Mouse (Mus musculus) heart, postnatal 14 days (tissue): Measurements from ENCODE around the gene Id3. TPM values are rescaled to one million over a fixed set of nuclear protein-coding genes. Genes with fewer than 3 reads are reported as not detected.

Experiments
- DNase-seq, 2 experiments: peaks; one replicate each; pipeline ENCODE4 v3.0.0; 2021 to 2022
- intact Hi-C: fragments of 180-260 bp; cut with DNase I; formaldehyde crosslinking; loops from one replicate; pipeline ENCODE4 v1.15.1; 2025
- total RNA-seq, 2 experiments: library from RNA; stranded (reverse); gene quantifications; 2 replicates each; pipeline ENCODE4 v1.2.3; 2021

The Id3 gene
- total RNA-seq, 2 experiments from 2014 or later = 85.4 to 93.7 TPM

DNA sequence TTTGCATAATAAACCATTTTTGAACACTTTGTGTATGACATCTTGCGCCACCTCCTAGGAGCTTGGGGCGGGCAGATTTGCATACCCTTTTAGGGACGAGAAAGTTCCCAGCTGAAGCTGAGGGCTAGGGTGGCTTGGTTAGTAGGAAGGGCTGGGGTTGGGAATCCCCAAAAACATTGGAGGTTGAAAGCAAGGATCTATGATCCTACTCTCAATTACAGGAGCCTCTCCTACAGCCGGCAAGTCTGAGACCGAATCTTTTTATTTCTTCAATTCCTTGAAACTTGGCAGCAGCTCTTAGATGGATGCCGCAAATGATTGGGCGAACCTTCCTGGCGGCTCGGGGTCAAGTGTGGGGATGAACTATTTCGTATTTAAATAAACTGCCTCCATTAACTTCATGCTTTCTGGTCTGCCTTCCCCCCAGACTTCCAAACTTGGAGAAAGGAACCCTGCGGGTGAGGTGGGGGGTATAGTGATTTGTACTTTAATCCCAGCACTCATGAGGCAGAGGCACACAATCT lies 2.1 kb downstream of the Id3 start:
- DNase-seq = no peak
- intact Hi-C loops = no loop called here

DNA sequence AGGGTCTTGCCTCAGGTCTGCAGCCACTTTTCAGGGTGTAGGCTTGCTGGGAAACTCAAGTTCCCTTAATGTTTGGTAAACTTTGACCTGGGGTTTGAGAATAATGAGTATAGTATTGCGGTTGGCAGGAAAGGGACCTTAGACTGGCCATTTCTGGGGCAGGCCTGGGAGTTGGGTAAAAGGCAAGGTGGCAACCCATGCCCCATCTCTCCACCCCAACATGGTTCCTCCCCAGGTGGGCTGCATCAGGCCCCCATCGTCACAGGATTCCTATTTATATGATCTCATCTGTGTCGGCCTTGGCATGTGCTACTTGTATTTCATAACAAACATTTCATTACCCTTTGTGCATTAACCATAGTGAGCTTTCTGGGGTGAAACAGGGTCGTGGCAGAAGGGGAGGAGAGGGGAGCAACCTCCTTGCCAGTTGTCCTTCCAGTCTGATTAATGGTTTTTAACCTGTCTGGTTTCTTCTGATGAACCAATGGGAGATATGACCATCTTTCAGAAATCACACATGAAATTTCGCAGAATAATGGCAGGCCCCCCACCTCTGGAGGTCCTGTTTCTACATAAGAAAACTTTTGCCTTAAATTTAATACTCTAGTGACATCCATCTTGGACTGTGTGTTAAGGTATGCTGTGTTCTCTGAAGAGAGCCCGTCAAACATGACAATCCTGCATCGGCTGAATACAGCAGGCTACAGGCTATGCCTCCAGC lies 2.9 kb downstream of the Id3 start:
- no peak for DNase-seq

DNA sequence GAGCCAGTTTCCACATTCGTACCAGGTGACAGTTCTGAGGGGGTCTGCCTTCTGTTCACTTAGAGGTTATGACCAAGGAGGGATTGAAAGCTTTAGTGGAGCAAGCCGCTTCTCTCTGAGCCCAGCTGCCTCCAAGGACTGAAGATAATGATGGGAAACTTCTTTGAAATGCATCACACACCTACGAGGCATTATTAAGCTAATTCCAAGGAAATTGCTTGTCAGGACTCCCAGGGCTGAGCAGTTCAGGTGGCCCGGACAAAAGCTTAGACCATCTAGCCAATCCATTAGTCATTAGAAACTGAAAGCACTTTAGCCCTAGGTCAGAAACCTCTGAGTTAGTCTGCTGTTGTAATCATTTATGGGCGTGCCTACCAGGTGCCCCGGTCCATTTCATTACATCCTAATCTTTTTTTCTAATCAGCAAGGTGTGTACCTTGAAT lies 3.4 kb downstream of the Id3 start:
- intact Hi-C loops = no loop called here
- no peak for DNase-seq

More for the DNA sequence above, 2.9 kb downstream of the Id3 start:
- intact Hi-C loops = no loop called here

DNA sequence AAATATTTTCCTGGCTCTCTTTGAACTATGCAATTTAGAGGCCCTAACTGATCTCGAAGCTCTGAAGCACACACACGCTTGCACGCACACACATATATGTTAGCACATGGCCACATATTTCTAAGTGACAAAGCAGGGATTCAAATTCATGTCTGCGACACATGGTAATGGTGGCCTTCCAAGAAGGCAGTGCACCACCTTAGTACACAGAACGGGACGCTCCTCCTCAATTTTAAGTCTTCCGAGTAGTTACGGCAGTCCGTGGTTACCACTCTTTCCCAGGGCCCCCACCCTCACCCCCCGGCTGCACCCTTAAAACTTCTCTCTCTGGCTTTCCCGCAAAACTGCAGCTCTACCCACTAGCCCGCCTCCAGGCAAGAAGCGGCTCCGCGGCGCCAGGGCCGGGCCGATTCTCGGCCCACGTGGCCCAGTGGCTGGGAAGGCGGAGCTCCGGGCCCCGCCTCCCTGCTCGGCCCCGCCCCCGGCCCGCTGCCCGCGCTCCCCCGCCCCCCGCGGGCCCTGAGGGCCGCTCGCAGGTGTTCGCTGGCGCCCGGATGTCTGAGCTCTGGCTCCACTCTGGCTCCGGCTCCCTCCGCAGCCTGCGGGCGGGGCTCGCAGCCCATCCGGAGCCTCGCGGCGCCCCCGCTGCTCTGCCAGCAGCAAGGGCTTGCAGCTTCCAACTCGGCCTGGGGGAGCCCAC lies 4.3 kb downstream of the Id3 start:
- intact Hi-C loops = no loop called here
- peak; percentile 89 to 92 for DNase-seq

DNA sequence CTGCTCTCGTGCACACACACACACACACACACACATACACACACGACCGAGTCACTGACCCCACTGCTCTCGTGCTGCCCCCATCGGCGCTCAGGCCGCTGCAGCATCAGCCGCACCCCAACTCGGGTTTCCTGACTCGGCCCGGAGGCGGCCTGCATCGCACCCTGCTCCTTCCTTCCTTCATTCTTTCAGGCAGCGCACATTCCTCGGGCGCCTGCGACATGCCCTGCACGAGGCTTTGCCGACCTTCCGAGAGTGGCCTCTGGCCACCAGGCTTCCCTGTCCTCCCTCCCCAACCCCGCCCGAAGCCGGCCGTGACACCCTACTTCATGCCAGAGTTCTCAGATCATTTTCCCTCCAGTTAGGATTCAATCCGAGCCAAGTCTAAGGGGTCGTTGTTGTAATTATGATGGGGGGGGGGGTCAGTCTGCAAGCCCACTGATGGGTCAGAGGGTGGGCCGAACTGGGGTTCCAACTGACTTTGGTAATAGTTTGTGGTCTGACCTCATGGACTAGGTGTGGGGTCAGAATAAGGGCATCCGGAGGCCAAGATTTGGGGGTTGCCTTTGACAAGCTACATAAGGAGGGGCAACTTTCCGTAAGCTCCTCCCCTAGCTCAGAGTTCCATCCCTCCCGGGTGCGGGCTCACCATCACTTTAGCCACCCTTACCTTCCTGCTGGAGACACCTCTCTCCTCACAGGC lies 5.2 kb downstream of the Id3 start:
- intact Hi-C loops = loop anchor here (1.0 kb wide), 1 partner anchor 78 kb away; no protein-coding TSS in a partner anchor
- DNase-seq = peak; percentile 70 to 74

DNA sequence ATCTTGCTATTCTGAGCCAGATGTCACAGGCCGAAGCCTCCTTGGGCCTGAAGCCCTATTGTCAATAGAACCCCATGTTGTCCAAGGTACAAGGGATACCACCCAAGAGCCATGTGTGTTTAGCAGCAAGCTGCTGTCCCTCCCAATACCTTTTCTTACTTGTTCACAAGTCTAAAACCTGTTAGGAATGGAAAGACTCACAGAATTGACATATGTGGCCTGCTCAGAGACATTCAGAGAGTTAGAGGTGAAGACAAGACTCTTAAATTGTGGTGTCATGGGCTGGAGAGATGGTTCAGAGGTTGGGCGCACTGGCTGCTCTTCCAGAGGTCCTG lies 5.7 kb downstream of the Id3 start:
- intact Hi-C loops = loop anchor here (1.0 kb wide), 1 partner anchor 79 kb away; no protein-coding TSS in a partner anchor
- DNase-seq = no peak

DNA sequence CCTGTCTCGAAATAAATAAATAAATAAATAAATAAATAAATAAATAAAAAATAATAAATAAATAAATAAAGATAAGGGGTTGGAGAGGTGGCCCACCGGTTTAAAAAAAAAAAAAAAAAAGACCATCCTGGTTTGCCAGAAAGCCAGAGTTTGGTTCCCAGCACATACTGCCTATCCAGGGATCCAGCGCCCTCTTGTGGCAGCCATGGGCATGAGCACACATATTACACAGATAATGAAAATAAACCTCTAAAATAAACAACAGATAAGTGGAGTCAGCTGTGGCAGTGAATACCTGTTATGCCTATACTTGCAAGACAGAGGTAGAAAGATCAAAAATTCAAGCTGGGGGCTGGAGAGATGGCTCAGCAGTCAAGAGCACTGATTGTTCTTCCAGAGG lies 6.4 kb downstream of the Id3 start:
- peak; percentile 73 to 76 for DNase-seq
- intact Hi-C loops = loop anchor here (1.0 to 10.0 kb wide), 2 partner anchors 79 to 195 kb away; no protein-coding TSS in a partner anchor

DNA sequence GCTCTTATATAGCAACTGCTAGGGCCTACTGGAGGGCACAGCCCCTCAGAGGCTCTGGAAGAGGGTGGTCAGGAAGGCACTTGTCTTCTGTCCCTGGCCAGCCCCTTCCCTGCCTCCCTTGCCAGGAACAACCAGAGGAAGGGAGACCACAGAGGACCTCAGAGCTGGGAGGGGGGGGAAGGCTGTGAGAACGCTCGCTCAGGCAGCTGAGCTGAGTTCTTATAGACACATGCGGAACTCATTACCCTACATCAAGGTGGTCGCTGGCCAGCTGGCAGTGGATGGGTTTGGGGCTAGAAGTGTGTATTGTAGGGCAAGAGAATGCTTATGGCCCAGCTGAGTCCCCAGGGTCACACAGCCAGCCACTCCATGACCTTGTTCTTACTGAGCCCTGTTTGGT lies 7.3 kb downstream of the Id3 start:
- peak in 1 of 2 experiments; percentile 14 for DNase-seq
- intact Hi-C loops = loop anchor here (10.0 kb wide), 1 partner anchor 196 kb away; no protein-coding TSS in a partner anchor

DNA sequence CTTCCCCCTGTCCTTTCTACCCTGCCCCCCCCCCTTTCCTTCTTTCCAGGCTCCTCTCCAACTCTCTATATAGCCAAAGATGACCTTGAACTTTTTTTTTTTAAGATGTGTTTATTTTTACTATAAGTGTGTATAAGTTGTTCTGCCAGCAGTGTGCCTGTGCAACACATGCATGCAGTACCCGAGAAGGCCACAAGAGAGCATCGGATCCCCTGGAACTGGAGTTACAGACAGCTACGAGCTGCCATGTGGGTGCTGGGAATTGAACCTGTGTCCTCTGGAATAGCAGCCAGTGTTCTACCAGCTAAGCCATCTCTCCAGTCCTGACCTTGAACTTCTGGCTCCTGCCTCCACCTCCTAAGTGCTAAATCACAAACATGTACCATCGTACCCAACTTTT lies 9.5 kb downstream of the Id3 start:
- intact Hi-C loops = loop anchor here (10.0 kb wide), 1 partner anchor 198 kb away; no protein-coding TSS in a partner anchor

DNA sequence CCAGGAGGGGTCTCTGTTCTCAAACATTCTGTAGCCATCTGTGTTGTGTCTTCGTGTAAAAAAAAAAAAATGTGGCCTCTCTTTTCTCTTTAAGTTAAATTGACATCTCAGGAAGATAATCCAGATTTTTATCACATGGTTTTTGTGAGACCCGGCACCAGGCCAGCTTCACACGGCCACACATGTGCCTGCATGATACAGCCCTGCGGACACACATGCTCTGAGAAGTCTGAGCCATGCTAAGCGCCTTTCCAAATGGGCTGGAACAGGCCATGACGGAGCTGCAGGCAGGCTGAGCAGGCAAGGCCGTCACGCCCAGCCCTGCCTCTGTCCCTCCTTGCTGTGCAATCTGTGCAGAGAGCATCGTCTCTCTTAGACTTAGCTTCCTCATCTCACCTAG lies 11.2 kb downstream of the Id3 start:
- intact Hi-C loops = loop anchor here (10.0 kb wide), 1 partner anchor 200 kb away; no protein-coding TSS in a partner anchor
- no peak for DNase-seq

More for the DNA sequence above, 9.5 kb downstream of the Id3 start:
- no peak for DNase-seq

DNA sequence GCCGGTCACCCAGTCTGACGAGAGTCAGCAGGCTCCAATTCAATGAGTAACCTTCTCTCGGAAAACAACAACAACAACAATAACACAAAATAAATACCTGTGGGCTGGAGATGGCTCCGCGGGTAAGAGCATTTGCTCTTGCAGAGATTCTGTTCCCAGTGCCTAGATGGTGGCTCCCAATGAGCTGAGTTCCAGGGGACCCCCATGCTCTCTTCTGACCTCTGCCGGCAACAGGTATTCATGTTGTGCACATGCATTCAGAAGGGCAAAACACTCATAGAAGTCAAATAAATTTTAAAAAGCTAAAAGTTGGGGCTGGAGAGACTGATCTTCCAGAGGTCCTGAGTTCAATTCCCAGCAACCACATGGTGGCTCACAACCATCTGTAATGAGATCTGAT lies 15.2 kb downstream of the Id3 start:
- DNase-seq = no peak
- intact Hi-C loops = loop anchor here (10.0 kb wide), 1 partner anchor 204 kb away; no protein-coding TSS in a partner anchor

DNA sequence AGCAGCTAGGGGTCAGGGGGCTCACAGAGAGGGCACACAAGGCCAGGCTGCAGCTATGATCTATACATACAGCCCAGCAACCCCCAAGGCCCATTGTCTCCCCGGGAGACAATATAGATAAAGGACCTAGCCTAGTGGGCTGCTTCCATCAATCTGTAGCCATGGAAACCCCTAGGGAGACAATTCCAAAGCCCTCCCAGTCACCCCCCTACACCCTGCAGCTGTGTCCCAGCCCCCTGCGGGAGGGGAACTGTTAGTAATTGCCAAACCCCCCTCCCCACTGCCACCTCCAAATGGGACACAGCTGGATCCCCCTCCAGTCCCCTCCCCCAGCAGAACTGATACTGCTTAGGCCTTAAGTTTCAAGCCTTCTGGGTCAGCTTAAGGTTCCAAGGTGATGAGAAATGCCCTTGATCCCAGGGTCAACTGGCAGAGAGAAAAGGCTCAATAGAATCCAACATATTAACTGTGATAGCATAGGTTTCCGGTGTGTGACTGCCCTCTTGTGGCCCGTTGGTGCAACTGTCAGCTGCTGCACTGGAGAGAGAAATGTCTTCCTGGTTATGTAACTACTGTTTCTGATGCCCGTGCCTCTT lies 16.6 kb downstream of the Id3 start:
- DNase-seq = peak; percentile 79 to 84
- intact Hi-C loops = loop anchor here (1.0 to 10.0 kb wide), 2 partner anchors 90 to 205 kb away; no protein-coding TSS in a partner anchor

DNA sequence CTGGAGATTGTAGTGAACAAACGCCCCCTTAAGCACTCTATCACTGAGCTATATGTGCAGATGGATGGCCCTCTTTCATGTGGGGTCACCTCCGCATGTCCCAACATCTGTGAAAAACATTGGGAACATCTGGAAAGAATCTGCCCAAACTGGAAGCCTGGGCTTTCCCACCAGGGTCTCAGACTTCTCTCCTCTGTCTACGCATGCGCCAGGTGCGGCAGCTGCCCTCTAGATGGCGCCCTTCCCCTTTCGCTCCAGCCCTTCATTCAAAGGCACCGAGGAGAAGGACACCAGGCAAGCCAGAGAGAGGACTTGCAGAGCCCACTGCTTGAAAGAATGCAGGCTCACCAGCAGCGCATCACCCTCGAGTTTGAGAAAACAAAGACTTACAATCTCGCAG lies 20.2 kb downstream of the Id3 start:
- intact Hi-C loops = loop anchor here (1.0 kb wide), 1 partner anchor 37 kb away; no protein-coding TSS in a partner anchor
- peak; percentile 89 to 94 for DNase-seq

DNA sequence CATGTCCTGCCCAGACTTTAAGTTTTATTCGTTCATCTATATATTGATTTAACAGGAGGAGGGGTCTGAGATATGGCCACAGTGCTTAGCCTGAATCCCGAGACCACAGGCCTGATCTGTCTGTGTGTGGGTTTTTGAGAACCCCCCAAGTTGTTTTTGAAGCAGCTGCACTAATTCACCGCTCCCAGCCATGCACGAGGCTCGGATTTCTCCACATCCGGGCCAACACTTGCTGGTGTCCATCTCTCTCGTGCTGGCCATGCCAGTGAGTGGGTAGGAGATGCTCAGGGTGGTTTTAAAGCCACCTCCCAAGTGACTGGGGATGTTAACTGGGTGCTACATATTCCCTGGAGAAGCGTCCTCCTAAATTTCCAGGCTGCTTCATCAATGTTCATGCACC lies 21.7 kb downstream of the Id3 start:
- intact Hi-C loops = loop anchor here (5.0 kb wide), 1 partner anchor 157 kb away; no protein-coding TSS in a partner anchor

DNA sequence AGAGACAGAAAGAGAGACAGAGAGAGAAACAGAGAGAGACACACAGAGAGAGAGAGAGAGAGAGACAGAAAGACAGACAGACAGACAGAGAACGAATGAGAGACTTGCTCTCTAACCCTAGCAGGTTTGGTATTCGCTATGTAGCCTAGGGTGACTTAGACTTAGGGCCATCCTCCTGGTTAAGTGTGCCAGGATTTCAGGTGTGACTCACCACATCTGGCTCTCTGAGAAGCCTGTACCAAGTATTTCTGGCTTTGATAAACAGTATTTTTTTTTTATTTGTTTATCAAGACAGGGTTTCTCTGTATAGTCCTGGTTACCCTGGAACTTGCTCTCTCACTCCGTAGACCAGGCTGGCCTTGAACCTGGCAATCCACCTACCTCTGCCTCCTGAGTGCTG lies 24.4 kb downstream of the Id3 start:
- intact Hi-C loops = loop anchor here (5.0 kb wide), 1 partner anchor 155 kb away; no protein-coding TSS in a partner anchor
- DNase-seq = no peak

More for the DNA sequence above, 21.7 kb downstream of the Id3 start:
- DNase-seq = no peak

DNA sequence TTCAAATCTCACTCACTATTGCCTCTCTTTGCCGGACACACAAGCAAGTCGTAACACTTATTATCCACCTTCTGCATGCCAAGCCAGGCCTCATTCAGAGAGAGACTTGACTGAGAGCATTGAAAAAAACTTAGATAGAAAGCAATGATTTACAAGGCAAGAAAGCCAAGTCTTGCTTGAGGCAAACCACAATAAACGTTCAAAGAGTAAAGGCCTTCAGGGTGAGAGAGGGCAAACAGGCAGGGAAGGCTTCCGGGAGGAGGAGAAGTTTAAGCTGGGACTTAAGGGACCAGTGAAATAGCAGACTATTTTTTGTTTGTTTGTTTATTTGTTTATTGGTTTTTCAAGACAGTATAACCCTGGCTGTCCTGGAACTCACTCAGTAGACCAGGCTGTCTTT lies 27.1 kb downstream of the Id3 start:
- intact Hi-C loops = no loop called here

DNA sequence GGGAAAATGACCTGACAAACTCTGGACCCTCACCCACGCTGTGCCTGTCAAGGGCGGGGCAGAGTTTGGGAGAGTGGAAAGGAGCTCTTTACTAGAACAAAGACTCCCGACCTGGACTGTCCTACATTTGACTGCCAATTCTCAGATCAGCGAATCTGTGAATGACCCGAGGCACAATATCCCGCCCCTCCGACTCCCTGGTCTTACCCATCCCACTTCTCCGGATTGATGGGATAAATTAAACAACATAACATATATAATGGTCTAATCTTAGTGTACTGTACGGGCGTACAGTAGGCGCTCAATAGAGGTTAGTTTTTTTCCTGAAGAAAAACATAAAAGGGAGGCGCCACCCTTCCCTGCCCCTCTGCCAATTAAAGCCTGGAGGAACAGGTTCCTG lies 28.2 kb downstream of the Id3 start:
- intact Hi-C loops = no loop called here
- no peak for DNase-seq

More for the DNA sequence above, 27.1 kb downstream of the Id3 start:
- no peak for DNase-seq

DNA sequence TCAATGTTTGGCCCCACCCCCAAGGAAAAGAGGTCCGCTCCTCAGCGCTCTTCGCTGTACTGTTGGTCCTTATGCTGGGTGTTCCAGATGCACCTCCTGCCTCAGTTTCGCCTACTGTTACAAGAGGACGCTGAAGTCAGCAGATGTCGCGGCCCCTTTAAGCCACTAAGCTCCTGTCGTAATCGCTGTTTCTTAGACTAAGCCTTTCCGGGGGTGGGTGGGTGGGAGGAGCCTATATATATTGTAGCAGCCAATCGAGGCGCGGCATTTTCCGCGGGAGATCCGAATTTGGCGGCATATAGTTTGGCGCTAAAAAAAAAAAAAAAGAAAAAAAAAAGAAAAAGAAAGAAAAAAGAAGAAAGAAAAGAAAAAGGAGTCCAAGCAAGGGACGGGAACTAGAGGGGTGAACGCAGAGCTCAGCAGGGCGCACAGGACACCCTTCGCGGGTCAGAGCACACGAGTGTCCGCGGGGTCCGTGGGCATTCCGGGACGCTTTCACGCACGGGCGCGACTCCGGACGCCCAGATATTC lies 28.8 kb downstream of the Id3 start, which contains the start of gene E2f2:
TSS of gene E2f2 (plus strand) at position 384 of the 531 bp plus-strand sequence.
- DNase-seq = peak; percentile 71 to 79
- intact Hi-C loops = no loop called here

DNA sequence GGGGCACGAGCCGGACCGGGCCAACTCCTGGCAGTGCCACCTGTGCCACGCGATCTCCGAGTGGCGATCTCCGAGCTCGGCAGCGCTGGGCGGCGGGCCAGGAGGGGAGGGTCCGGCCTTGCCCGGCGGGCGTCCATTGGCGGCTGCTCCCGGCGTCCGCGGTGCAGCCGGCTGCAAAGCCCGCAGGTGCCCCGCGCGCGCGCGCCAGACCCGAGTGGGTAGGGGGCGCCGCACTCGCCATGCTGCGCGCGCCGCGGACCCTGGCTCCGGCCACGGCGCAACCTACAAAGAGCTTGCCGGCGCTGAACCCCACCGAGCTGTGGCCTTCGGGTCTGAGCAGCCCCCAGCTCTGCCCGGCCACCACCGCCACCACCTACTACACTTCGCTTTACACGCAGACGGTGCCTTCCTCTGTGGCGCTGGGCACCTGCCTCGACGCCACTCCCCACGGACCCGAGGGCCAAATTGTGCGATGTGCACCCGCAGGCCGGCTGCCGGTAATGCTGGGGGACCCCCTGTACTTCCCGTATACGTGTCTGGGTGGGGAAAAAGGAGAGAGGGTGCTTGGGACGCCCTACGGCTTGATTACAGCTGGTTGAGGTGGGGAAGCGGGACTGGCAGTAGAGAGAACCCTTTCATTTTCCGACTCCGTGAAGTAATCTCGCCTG lies 29.4 kb downstream of the Id3 start:
- intact Hi-C loops = no loop called here
- DNase-seq = peak; percentile 72 to 75
